ENCODE assay signal across 37 mouse cellular contexts in the genomic region with DNA sequence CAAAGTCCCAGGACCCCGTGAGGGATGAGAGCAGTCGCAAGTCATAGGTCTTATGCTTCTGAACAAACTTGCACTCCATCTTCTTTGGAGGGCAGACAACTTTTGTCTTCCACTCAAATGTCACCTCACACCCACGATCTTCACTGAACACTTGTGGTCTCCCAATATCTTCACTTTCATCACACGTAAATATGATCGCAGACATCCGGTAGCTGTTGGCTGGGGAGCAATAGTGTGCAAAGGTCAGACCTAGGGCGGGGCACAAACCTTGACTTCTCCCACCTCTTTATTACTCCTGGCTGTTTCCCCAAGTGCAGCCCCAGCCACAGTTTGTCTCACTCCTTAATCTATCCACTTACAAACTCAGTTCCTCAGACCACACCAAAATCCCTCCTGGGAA. TPM values are rescaled to one million over a fixed set of nuclear protein-coding genes. Genes with fewer than 3 reads are reported as not detected.
DNase-seq lines count a peak whose midpoint lies in the region; ATAC-seq and TF ChIP-seq lines count a peak whose summit lies in the region.
"Had no signal": no experiment of that assay in that cellular context is flagged by ENCODE, and none has a peak within 500 bp of the region (broad histone marks: within the 10 kb centered on the region; RNA-seq: fewer than 3 reads in every experiment).

No protein-coding gene starts in this region.

- H3K9me3 ChIP-seq in midbrain, embryonic 15.5 days, result no peaks in the 10 kb centered on the region
- H3K9me3 ChIP-seq in heart, embryonic 12.5 days (replicated peaks), result no peaks in the 10 kb centered on the region
- H3K9me3 ChIP-seq: forebrain, embryonic 13.5 days; heart, embryonic 13.5 days; limb, embryonic 12.5 days; liver, embryonic 15.5 days had no signal

- no peak overlapping the region for H3K4me2 ChIP-seq in midbrain, embryonic 15.5 days
- H3K4me2 ChIP-seq in heart, embryonic 12.5 days, result no peak overlapping the region
- H3K4me2 ChIP-seq: forebrain, embryonic 13.5 days; heart, embryonic 13.5 days; hindbrain, embryonic 14.5 days; limb, embryonic 12.5 days; liver, embryonic 15.5 days; lung, embryonic 14.5 days; midbrain, embryonic 11.5 days had no signal

- H3K4me1 ChIP-seq in spleen, adult 2 months (ENCODE audit: control insufficient read depth, insufficient read depth, insufficient read length), result no peaks in the 10 kb centered on the region
- no peaks in the 10 kb centered on the region for H3K4me1 ChIP-seq in midbrain, embryonic 15.5 days
- peaks cover 16% of the 10 kb centered on the region for H3K4me1 ChIP-seq in heart, embryonic 12.5 days (replicated peaks)
- H3K4me1 ChIP-seq: forebrain, embryonic 13.5 days; limb, embryonic 12.5 days; liver, embryonic 15.5 days had no signal

- H3K27me3 ChIP-seq in spleen, adult 2 months (ENCODE audit: control insufficient read depth, insufficient read depth, low read length), result no peaks in the 10 kb centered on the region
- H3K27me3 ChIP-seq in midbrain, embryonic 15.5 days (replicated peaks), result no peaks in the 10 kb centered on the region
- H3K27me3 ChIP-seq in heart, embryonic 12.5 days (replicated peaks), result no peaks in the 10 kb centered on the region
- H3K27me3 ChIP-seq: forebrain, embryonic 13.5 days; heart, embryonic 13.5 days; limb, embryonic 12.5 days; liver, embryonic 15.5 days had no signal

- WGBS in spleen, adult 2 months, result 78% methylated on average over 7 of the region's 7 CpGs
- WGBS in midbrain, embryonic 15.5 days, result 96% methylated on average over 7 of the region's 7 CpGs
- 86% methylated on average over 7 of the region's 7 CpGs for WGBS in heart, embryonic 12.5 days

- H3K4me3 ChIP-seq in spleen, adult 2 months (ENCODE audit: extremely low read depth, insufficient read depth, insufficient read length), result peak overlapping the region; percentile 26; the same call in 1 of the 2 replicates
- H3K4me3 ChIP-seq in midbrain, embryonic 15.5 days, result no peak overlapping the region
- no peak overlapping the region for H3K4me3 ChIP-seq in heart, embryonic 12.5 days
- H3K4me3 ChIP-seq: forebrain, embryonic 13.5 days; heart, adult 2 months; heart, embryonic 13.5 days; layer of hippocampus, adult 2 months; left cerebral cortex, adult 2 months; limb, embryonic 12.5 days; liver, embryonic 15.5 days; myocyte had no signal

- TF ChIP-seq CTCF in spleen, adult 2 months (IDR thresholded peaks at IDR 0.05; ENCODE audit: extremely low read depth, insufficient read depth, insufficient read length, insufficient replicate concordance), result no peak

- TF ChIP-seq POLR2A in spleen, adult 2 months (IDR thresholded peaks at IDR 0.05; ENCODE audit: low read depth, low read length), result no peak

- peak; percentile 95 for ATAC-seq in inflammation-experienced regulatory T-cells, adult 6 months
- peak; percentile 40; the same call in 1 of the 2 replicates for ATAC-seq in megakaryocyte, adult 5-6 weeks (ENCODE audit: poor library complexity, severe bottlenecking)
- no peak for ATAC-seq in midbrain, embryonic 15.5 days (replicated peaks)
- ATAC-seq in heart, embryonic 12.5 days (ENCODE audit: insufficient number of reproducible peaks, low FRiP score), result no peak
- ATAC-seq: forebrain, embryonic 13.5 days had no signal

- H3K9ac ChIP-seq in midbrain, embryonic 15.5 days, result no peak overlapping the region
- H3K9ac ChIP-seq in heart, embryonic 12.5 days, result no peak overlapping the region
- H3K9ac ChIP-seq: forebrain, embryonic 13.5 days; heart, embryonic 13.5 days; hindbrain, embryonic 14.5 days; limb, embryonic 12.5 days; liver, embryonic 15.5 days; lung, embryonic 14.5 days had no signal

- no peak for DNase-seq in spleen, adult 2 months (ENCODE audit: low read depth in 1 of 2, low spot score in 2 of 2)
- no peak for DNase-seq in spleen, adult 18-20 months
- DNase-seq in frontal cortex, postnatal 10 days (ENCODE audit: low spot score in 2 of 2), result no peak
- no peak for DNase-seq in adrenal gland, postnatal 4 days (ENCODE audit: low spot score in 2 of 2)
- DNase-seq: adrenal gland, adult 8-10 months; cerebellum, adult 8-10 months; cerebellum, postnatal 36 days; gastrocnemius, postnatal 36 days; heart, adult 2 months; heart, postnatal 10 days; kidney, adult 9 months; kidney, postnatal 25 days; lung, embryonic 14.5 days; lung, postnatal 14 days; right cerebral cortex, postnatal 25 days; thymus, postnatal 14 days had no signal

- H3K27ac ChIP-seq in spleen, adult 2 months (ENCODE audit: insufficient read depth, low read length), result peak overlapping the region; percentile 63
- no peak overlapping the region for H3K27ac ChIP-seq in midbrain, embryonic 15.5 days
- H3K27ac ChIP-seq in heart, embryonic 12.5 days (ENCODE audit: poor library complexity, severe bottlenecking), result no peak overlapping the region; the same call in 1 of the 2 replicates
- H3K27ac ChIP-seq: forebrain, embryonic 13.5 days; heart, adult 2 months; heart, embryonic 13.5 days; hindbrain, embryonic 14.5 days; layer of hippocampus, adult 2 months; left cerebral cortex, adult 2 months; limb, embryonic 12.5 days; liver, embryonic 15.5 days had no signal

- H3K36me3 ChIP-seq in spleen, adult 2 months (ENCODE audit: control insufficient read depth, insufficient read depth, low read length), result peaks cover 1% of the 10 kb centered on the region
- peaks cover 74% of the 10 kb centered on the region for H3K36me3 ChIP-seq in midbrain, embryonic 15.5 days (replicated peaks)
- H3K36me3 ChIP-seq in heart, embryonic 12.5 days, result peaks cover 97% of the 10 kb centered on the region

RNA-seq across cellular contexts. Expression of gene Slc22a1, which starts 16.3 kb away (rescaled TPM):
- 0.04 TPM in 2 replicates for polyA plus RNA-seq in spleen, adult 2 months (2012; rRNA removed)
- 1 to 10 TPM in 1 of 3 experiments, under 1 TPM in 1, not detected in 1; 0.82 to 1.9 TPM for polyA plus RNA-seq in inflammation-experienced regulatory T-cells, adult 6 months (2017; shearing (Covaris generic))
- not detected in 2 replicates for total RNA-seq in megakaryocyte, adult 5-6 weeks (2015)
- total RNA-seq in megakaryocyte, adult 5-6 weeks (2017), result not detected in 2 replicates
- polyA plus RNA-seq in midbrain, embryonic 15.5 days (2015; fragmentation: Nextera tagmentation; extraction: Ambion mirVana), result not detected in 2 replicates
- 10 to 100 TPM in 1 of 2 experiments, 1 to 10 TPM in 1; 4.5 to 17.4 TPM for total RNA-seq in adrenal gland, postnatal 4 days (2021)
- polyA plus RNA-seq in heart, embryonic 12.5 days (2016; fragmentation: Nextera tagmentation; extraction: Ambion mirVana), result 4.0 and 4.7 TPM in 2 replicates
- total RNA-seq: gastrocnemius, postnatal 36 days; hematopoietic stem cell, adult 5-6 weeks; layer of hippocampus, adult 2 months; layer of hippocampus, postnatal 14 days; megakaryocyte progenitor cell, adult 5-6 weeks; midbrain, postnatal 0 days had no signal
- polyA plus RNA-seq: C2C12; embryonic facial prominence, embryonic 11.5 days; forebrain, embryonic 13.5 days; hindbrain, embryonic 14.5 days; limb, embryonic 12.5 days; midbrain, embryonic 11.5 days; midbrain, postnatal 0 days; myocyte; neural tube, embryonic 14.5 days; testis, adult 2 months had no signal

Comparison
In these comparisons a context has a peak if more than half of its experiments do, and no peak if none do; other contexts are left out.
1. ATAC-seq: peak in inflammation-experienced regulatory T-cells, adult 6 months (single experiment) and megakaryocyte, adult 5-6 weeks (single experiment); none in midbrain, embryonic 15.5 days (single experiment) and heart, embryonic 12.5 days (single experiment).